Mouse (Mus musculus): ENCODE results near the gene Wdcp. TPM values are rescaled to one million over a fixed set of nuclear protein-coding genes. Genes with fewer than 3 reads are reported as not detected.

Wdcp gene
- polyA plus RNA-seq, 1 experiment from 2014 or later: 14.6 TPM

DNA sequence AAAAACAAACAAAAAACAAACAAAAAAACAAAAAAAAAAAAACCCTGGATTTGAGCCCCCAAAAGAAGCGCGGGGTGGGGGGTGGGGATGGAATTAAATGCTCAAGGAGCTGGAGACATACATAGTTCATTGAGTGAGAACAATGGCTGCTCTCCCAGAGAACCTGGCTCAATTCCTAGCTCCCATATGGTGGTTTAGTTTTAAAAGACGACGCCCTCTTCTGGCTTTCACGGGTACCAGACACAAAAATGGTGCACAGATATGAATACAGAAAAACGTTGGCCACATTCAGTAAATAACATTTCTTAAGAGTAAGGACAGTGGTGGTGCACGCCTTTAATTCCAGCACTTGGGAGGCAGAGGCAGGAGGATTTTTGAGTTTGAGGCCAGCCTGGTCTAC, 62.8 kb downstream of the Wdcp start:
- peaks cover 3% of the 10 kb centered on the region for H3K4me1 ChIP-seq (ENCODE audit: control insufficient read depth, insufficient read depth, low read depth, low read length)
- H3K27me3 ChIP-seq (replicated peaks; ENCODE audit: control insufficient read depth, insufficient read depth, low read length): no peaks in the 10 kb centered on the region
- no peak overlapping the region for H3K9ac ChIP-seq (ENCODE audit: low read depth, low read length)
- no peak overlapping the region for H3K27ac ChIP-seq (ENCODE audit: low read depth, low read length)
- H3K4me2 ChIP-seq (ENCODE audit: low read length): peak overlapping the region; percentile 76
- no peaks in the 10 kb centered on the region for H3K36me3 ChIP-seq (ENCODE audit: control insufficient read depth, insufficient read depth, low read length)
- WGBS: 74% methylated on average over 7 of the region's 7 CpGs
- no peaks in the 10 kb centered on the region for H3K9me3 ChIP-seq (ENCODE audit: control insufficient read depth, low read length)
- no peak for ATAC-seq
- no peak overlapping the region for H3K4me3 ChIP-seq (ENCODE audit: low read length)

DNA sequence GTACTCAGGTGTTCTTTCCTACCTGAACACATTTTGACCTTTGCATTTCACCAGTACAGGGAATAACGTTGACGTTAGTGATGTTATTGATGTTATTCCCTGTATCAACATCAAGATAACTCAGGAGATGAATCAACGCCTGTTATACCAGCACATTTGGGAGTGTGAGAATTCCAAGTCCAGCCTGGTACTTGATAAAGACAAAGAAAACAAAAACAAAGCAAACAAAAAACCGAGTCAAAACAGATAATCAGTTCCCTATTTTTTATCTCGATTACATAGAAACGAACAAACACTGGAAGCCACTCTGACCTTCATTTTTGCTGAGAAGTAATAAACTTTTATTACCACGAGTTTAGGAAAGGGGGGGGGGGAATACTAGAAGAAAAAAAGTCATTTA, 63.4 kb downstream of the Wdcp start:
- WGBS: 53% methylated on average over 7 of the region's 7 CpGs
- H3K27ac ChIP-seq (ENCODE audit: low read depth, low read length): peak overlapping the region; percentile 93; the same call in 1 of the 2 replicates

DNA sequence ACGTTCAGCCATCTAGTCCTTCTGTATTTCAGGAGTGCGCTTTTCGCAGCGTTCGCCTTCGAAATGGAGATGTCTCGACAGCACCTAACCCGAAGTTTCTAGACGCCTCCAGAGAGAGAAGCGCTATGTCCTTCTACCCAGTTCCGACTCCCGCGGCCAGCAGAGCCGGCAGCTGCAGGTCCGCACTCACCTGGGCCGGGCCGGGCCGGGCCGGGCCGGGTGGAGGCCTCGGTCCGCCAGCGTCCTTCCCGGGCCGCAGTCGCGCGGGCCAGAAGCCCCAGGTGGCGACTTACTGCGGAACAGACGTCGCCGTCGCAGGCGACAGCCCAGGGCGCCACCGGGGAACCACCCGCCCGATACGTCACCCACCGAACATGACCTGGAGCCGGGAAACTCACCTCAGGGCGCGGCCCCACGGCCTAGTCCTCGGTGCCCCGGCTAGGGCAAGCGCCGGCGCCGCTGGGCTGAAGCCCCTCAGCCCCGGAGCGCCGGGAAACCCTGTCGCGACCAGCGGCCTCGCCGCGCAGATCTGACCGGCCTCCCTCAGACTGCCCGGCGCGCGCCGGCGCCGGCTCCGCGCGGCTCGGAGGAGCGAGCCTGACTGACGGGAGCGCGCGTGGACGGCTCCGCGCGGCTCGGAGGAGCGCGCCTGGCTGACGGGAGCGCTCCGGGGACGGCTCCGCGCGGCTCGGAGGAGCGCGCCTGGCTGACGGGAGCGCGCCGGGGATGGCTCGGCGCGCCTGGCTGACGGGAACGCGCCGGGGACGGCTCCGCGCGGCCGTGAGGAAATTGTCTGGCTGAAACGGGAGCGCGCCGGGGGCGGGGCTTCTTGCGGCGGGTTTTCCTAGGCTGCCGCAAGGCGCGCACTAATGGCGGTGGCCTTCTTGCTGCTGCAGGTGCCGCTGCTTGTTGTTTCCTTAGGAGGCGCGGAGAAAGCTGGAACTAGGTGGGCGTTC, 64.1 kb downstream of the Wdcp start, which contains the start of gene Ubxn2a:
Gene Ubxn2a, minus strand, starts transcription at position 755 of the 956 bp plus-strand sequence.
- H3K27ac ChIP-seq (ENCODE audit: low read depth, low read length): peak within 1 kb of the TSS; percentile 93
- H3K36me3 ChIP-seq (ENCODE audit: control insufficient read depth, insufficient read depth, low read length): no peaks in the 10 kb centered on the region
- WGBS: under 1% methylated on average over 91 of the region's 125 CpGs
- H3K4me1 ChIP-seq (ENCODE audit: control insufficient read depth, insufficient read depth, low read depth, low read length): peaks cover 3% of the 10 kb centered on the region
- peak within 1 kb of the TSS; percentile 76 for H3K4me2 ChIP-seq (ENCODE audit: low read length)
- H3K9ac ChIP-seq (ENCODE audit: low read depth, low read length): peak within 1 kb of the TSS; percentile 93
- H3K4me3 ChIP-seq (ENCODE audit: low read length): peak within 1 kb of the TSS; percentile 87
- H3K27me3 ChIP-seq (replicated peaks; ENCODE audit: control insufficient read depth, insufficient read depth, low read length): no peaks in the 10 kb centered on the region
- H3K9me3 ChIP-seq (ENCODE audit: control insufficient read depth, low read length): no peaks in the 10 kb centered on the region
- ATAC-seq: peak; percentile 97

More for the DNA sequence above, 63.4 kb downstream of the Wdcp start:
- H3K27me3 ChIP-seq (replicated peaks; ENCODE audit: control insufficient read depth, insufficient read depth, low read length): no peaks in the 10 kb centered on the region
- H3K4me3 ChIP-seq (ENCODE audit: low read length): peak overlapping the region; percentile 87
- no peak for ATAC-seq
- no peaks in the 10 kb centered on the region for H3K36me3 ChIP-seq (ENCODE audit: control insufficient read depth, insufficient read depth, low read length)
- H3K9ac ChIP-seq (ENCODE audit: low read depth, low read length): peak overlapping the region; percentile 93
- peaks cover 3% of the 10 kb centered on the region for H3K4me1 ChIP-seq (ENCODE audit: control insufficient read depth, insufficient read depth, low read depth, low read length)
- H3K4me2 ChIP-seq (ENCODE audit: low read length): peak overlapping the region; percentile 76
- H3K9me3 ChIP-seq (ENCODE audit: control insufficient read depth, low read length): no peaks in the 10 kb centered on the region

DNA sequence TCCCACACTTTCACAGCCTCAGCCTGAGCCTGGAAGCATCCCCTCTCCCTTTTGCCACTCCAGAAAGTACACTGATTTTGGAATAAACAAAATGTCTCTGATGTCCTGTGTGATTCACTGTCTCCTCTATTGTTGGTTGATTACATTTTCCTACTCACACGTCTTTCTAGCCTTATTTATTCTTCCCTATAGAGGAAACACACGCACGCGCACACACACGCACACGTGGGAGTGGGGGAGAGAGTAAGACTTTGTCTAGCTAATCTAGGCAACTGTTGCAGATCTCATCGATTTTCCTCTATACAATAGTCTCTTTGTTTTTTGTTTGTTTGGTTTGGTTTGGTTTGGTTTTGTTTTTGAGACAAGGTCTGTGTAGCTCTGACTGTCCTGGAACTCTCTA, 65.3 kb downstream of the Wdcp start:
- WGBS: 91% methylated on average over 7 of the region's 7 CpGs
- Histone ChIP-seq H3K9ac (ENCODE audit: low read depth, low read length) (no peak overlapping the region), H3K4me2 (ENCODE audit: low read length) (no peak overlapping the region; the same call in 1 of the 2 replicates), H3K27me3 (replicated peaks; ENCODE audit: control insufficient read depth, insufficient read depth, low read length) (no peaks in the 10 kb centered on the region), H3K9me3 (ENCODE audit: control insufficient read depth, low read length) (no peaks in the 10 kb centered on the region), H3K4me1 (ENCODE audit: control insufficient read depth, insufficient read depth, low read depth, low read length) (peaks cover 3% of the 10 kb centered on the region), H3K36me3 (ENCODE audit: control insufficient read depth, insufficient read depth, low read length) (no peaks in the 10 kb centered on the region), H3K27ac (ENCODE audit: low read depth, low read length) (no peak overlapping the region), H3K4me3 (ENCODE audit: low read length) (no peak overlapping the region; the same call in 1 of the 2 replicates)
- ATAC-seq: no peak

Other genes starting within 250 kb of the Wdcp start
- gene Fam228a, start 104.9 kb upstream of the Wdcp start, polyA plus RNA-seq (2015; fragmentation: Nextera tagmentation; extraction: Ambion mirVana): 0.77 and 1.1 TPM in 2 replicates
- gene Pfn4, start 74.3 kb upstream of the Wdcp start, polyA plus RNA-seq (2015; fragmentation: Nextera tagmentation; extraction: Ambion mirVana): 14.2 and 15.5 TPM in 2 replicates
- gene Fam228b, start 74.0 kb upstream of the Wdcp start, polyA plus RNA-seq (2015; fragmentation: Nextera tagmentation; extraction: Ambion mirVana): 6.6 and 7.0 TPM in 2 replicates
- gene Sf3b6, start 25.8 kb upstream of the Wdcp start, polyA plus RNA-seq (2015; fragmentation: Nextera tagmentation; extraction: Ambion mirVana): 163 and 189 TPM in 2 replicates
- gene Fkbp1b, start 1.7 kb upstream of the Wdcp start, polyA plus RNA-seq (2015; fragmentation: Nextera tagmentation; extraction: Ambion mirVana): 64.0 and 80.0 TPM in 2 replicates
- gene Mfsd2b, start 31.1 kb downstream of the Wdcp start, polyA plus RNA-seq (2015; fragmentation: Nextera tagmentation; extraction: Ambion mirVana): 2.5 and 2.6 TPM in 2 replicates
- gene Ubxn2a, start 64.4 kb downstream of the Wdcp start, polyA plus RNA-seq (2015; fragmentation: Nextera tagmentation; extraction: Ambion mirVana): 43.1 and 47.5 TPM in 2 replicates
- 5.9 and 6.7 TPM in 2 replicates for gene Atad2b, start 74.0 kb downstream of the Wdcp start, polyA plus RNA-seq (2015; fragmentation: Nextera tagmentation; extraction: Ambion mirVana)

All from hindbrain, embryonic 16.5 days (tissue).